Mouse (Mus musculus): ENCODE measurements around the gene Nploc4.

GRCm38 (mm10) chr11:120426727-120427126 lies 10.8 kb downstream of the Nploc4 start:
- TF ChIP-seq CTCF (IDR thresholded peaks at IDR 0.05; ENCODE audit: insufficient read depth, low read length) = no peak
- TF ChIP-seq POLR2A (IDR thresholded peaks at IDR 0.05; ENCODE audit: borderline replicate concordance, extremely low read depth, low read depth, low read length) = no peak

Measured in lung, adult 2 months (tissue).